In genomic region chr2:13234796-13235195, GRCm38 (mm10) we compare ENCODE assay signal across 20 mouse cellular contexts. TPM values are rescaled to one million over a fixed set of nuclear protein-coding genes. Genes with fewer than 3 reads are reported as not detected.
DNase-seq lines count a peak whose midpoint lies in the region; ATAC-seq lines count a peak whose summit lies in the region.
"Had no signal": no experiment of that assay in that cellular context is flagged by ENCODE, and none has a peak within 500 bp of the region (broad histone marks: within the 10 kb centered on the region; RNA-seq: fewer than 3 reads in every experiment).

No protein-coding gene starts in this region.

- no peak overlapping the region for H3K27ac ChIP-seq in heart, embryonic 10.5 days
- no peak overlapping the region for H3K27ac ChIP-seq in midbrain, embryonic 11.5 days (ENCODE audit: low read depth, low read length)
- H3K27ac ChIP-seq in midbrain, embryonic 13.5 days = no peak overlapping the region

- H3K4me3 ChIP-seq in heart, embryonic 10.5 days = no peak overlapping the region
- no peak overlapping the region for H3K4me3 ChIP-seq in midbrain, embryonic 11.5 days (ENCODE audit: low read depth, low read length)
- H3K4me3 ChIP-seq in midbrain, embryonic 13.5 days (replicated peaks) = no peak overlapping the region

- H3K4me2 ChIP-seq in midbrain, embryonic 11.5 days = no peak overlapping the region
- no peak overlapping the region for H3K4me2 ChIP-seq in midbrain, embryonic 13.5 days (replicated peaks)

- no peaks in the 10 kb centered on the region for H3K9me3 ChIP-seq in heart, embryonic 10.5 days
- no peaks in the 10 kb centered on the region for H3K9me3 ChIP-seq in midbrain, embryonic 11.5 days (ENCODE audit: control insufficient read depth, low read length)
- no peaks in the 10 kb centered on the region for H3K9me3 ChIP-seq in midbrain, embryonic 13.5 days
- H3K9me3 ChIP-seq: G1E had no signal

- no peak overlapping the region for H3K9ac ChIP-seq in midbrain, embryonic 11.5 days (ENCODE audit: low read length)
- H3K9ac ChIP-seq in midbrain, embryonic 13.5 days (replicated peaks) = no peak overlapping the region

- DNase-seq in embryo, embryonic 10 days (ENCODE audit: low spot score) = peak; percentile 11
- no peak for DNase-seq in embryo, embryonic 9.5 days (ENCODE audit: extremely low spot score)
- DNase-seq in heart, adult 11 months = peak; percentile 66
- no peak for DNase-seq in heart, embryonic 10.5 days (ENCODE audit: low spot score)
- DNase-seq in midbrain, embryonic 11.5 days (ENCODE audit: low spot score, missing footprints) = peak; percentile 51
- DNase-seq: adrenal gland, adult 2 months; adrenal gland, adult 8-10 months; adrenal gland, postnatal 10 days; adrenal gland, postnatal 14 days; adrenal gland, postnatal 25 days; adrenal gland, postnatal 36 days; B cell, adult 2 months; cerebellum, adult 11 months; cerebellum, adult 11-12 months; cerebellum, adult 18-20 months had no signal

- no peaks in the 10 kb centered on the region for H3K27me3 ChIP-seq in heart, embryonic 10.5 days (ENCODE audit: insufficient read depth, poor library complexity, severe bottlenecking)
- no peaks in the 10 kb centered on the region for H3K27me3 ChIP-seq in midbrain, embryonic 11.5 days (ENCODE audit: control insufficient read depth, insufficient read depth, low read length)
- H3K27me3 ChIP-seq in midbrain, embryonic 13.5 days = no peaks in the 10 kb centered on the region
- H3K27me3 ChIP-seq: CH12.LX, Patski had no signal

- WGBS in heart, embryonic 10.5 days = 89% methylated on average over 10 of the region's 10 CpGs
- 94% methylated on average over 10 of the region's 10 CpGs for WGBS in midbrain, embryonic 11.5 days
- 93% methylated on average over 10 of the region's 10 CpGs for WGBS in midbrain, embryonic 13.5 days

- no peak for ATAC-seq in midbrain, embryonic 11.5 days (ENCODE audit: low FRiP score)
- ATAC-seq in midbrain, embryonic 13.5 days = no peak
- ATAC-seq: activated CD4-positive, CD25-positive, alpha-beta regulatory T cell, adult 4 months had no signal

- peaks cover 5% of the 10 kb centered on the region; the same call in 1 of the 2 replicates for H3K36me3 ChIP-seq in heart, embryonic 10.5 days
- H3K36me3 ChIP-seq in midbrain, embryonic 11.5 days (ENCODE audit: control insufficient read depth, insufficient read depth, low read length) = no peaks in the 10 kb centered on the region
- no peaks in the 10 kb centered on the region for H3K36me3 ChIP-seq in midbrain, embryonic 13.5 days

- H3K4me1 ChIP-seq in heart, embryonic 10.5 days = peaks cover 21% of the 10 kb centered on the region
- no peaks in the 10 kb centered on the region for H3K4me1 ChIP-seq in midbrain, embryonic 11.5 days (ENCODE audit: control insufficient read depth, insufficient read depth, low read length)
- peaks cover 9% of the 10 kb centered on the region for H3K4me1 ChIP-seq in midbrain, embryonic 13.5 days (replicated peaks)

RNA-seq across cellular contexts. Expression of gene Rsu1, which starts 36.4 kb away (rescaled TPM):
- polyA plus RNA-seq in heart, embryonic 10.5 days (2016; fragmentation: Nextera tagmentation; extraction: Ambion mirVana) = 130 and 133 TPM in 2 replicates
- 73.1 and 78.0 TPM in 2 replicates for polyA plus RNA-seq in midbrain, embryonic 11.5 days (2014; fragmentation: Nextera tagmentation; extraction: Ambion mirVana)
- polyA plus RNA-seq in midbrain, embryonic 13.5 days (2015; fragmentation: Nextera tagmentation; extraction: Ambion mirVana) = 49.0 and 50.8 TPM in 2 replicates

Comparison
In these comparisons a context has a peak if more than half of its experiments do, and no peak if none do; other contexts are left out.
1. DNase-seq: peak in embryo, embryonic 10 days (single experiment), heart, adult 11 months (single experiment) and midbrain, embryonic 11.5 days (single experiment); none in embryo, embryonic 9.5 days (single experiment) and heart, embryonic 10.5 days (single experiment).